Mouse (Mus musculus) E14TG2a.4 (cell line): ENCODE measurements around the gene Hmcn2.

ENCODE experiments used
- CTCF ChIP-seq: conservative IDR thresholded peaks from 2 replicates; pipeline ENCODE4 v1.5.1; 2014; ENCODE audit warnings: low read length
- NANOG ChIP-seq: IDR thresholded peaks from 2 replicates; pipeline ENCODE4 v1.6.1; 2014; ENCODE audit warnings: borderline replicate concordance, low read length, mixed read lengths

GRCm38 (mm10) chr2:31435567-31435966 is 121.4 kb downstream of the Hmcn2 start:
- TF ChIP-seq CTCF (peak; percentile 63), NANOG (no peak)
